Mouse (Mus musculus) spleen, adult 2 months (tissue): ENCODE measurements around the gene Ncs1.

Experiments
- CTCF ChIP-seq: fragments of 200-500 bp; IDR thresholded peaks from 2 replicates; pipeline ENCODE4 v1.5.1; 2011; ENCODE audit warnings: mild to moderate bottlenecking, inconsistent platforms; ENCODE audit not compliant: insufficient read depth, insufficient read length, insufficient replicate concordance; ENCODE audit errors: extremely low read depth
- POLR2A ChIP-seq: fragments of 200-500 bp; IDR thresholded peaks from 2 replicates; pipeline ENCODE4 v1.6.1; 2011; ENCODE audit warnings: low read depth, low read length, inconsistent platforms

- TF ChIP-seq CTCF (peak; percentile 98), POLR2A (no peak)
Measured at GRCm38 (mm10) chr2:31291421-31291820, 45.8 kb downstream of the Ncs1 start.
